Mouse (Mus musculus): ENCODE measurements around the gene Cotl1.

GRCm38 (mm10) chr8:119869616-119870015 is 29.3 kb upstream of the Cotl1 start:
- TF ChIP-seq CTCF (IDR thresholded peaks at IDR 0.05; ENCODE audit: borderline replicate concordance, insufficient read depth, low read depth, low read length), result no peak
- TF ChIP-seq POLR2A (IDR thresholded peaks at IDR 0.05; ENCODE audit: borderline replicate concordance, insufficient read depth, low read length), result no peak

All from cerebellum, adult 2 months (tissue).